Mouse (Mus musculus) gastrocnemius, postnatal 25 days (tissue): ENCODE measurements at regions not wholly inside any gene's neighbourhood (a gene's known extent, or its start where the extent isn't known, plus 50 kb on each side); places are given as distances from the start of the nearest gene placed in this dataset.
"Not testable (repeated sequence)": the region's sequence is repeated elsewhere in the genome, so short reads cannot be mapped to it uniquely, and the experiment has no call there.

Source experiments
- DNase-seq: peaks from one replicate; pipeline ENCODE4 v3.0.0; 2022

DNA sequence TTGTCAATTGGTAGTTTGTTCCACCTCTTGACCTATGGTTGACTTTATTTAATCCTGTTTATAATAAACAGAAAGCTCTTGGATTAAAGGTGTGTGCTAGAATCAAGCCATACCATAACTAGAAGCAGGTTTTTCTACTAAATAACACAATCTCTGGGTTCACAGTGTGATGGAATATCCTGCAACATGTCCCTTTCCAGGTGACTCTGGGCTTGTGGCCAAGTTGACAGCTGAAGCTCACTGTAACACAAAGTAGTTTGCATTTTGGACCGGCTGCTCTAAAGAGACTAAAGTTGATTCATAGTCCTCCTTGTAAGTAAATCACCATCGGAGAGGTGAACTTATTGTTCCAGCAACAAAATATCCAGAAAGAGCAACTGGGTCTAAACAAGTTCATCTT, 149.3 kb upstream of the Kctd3 start:
- DNase-seq = no peak

DNA sequence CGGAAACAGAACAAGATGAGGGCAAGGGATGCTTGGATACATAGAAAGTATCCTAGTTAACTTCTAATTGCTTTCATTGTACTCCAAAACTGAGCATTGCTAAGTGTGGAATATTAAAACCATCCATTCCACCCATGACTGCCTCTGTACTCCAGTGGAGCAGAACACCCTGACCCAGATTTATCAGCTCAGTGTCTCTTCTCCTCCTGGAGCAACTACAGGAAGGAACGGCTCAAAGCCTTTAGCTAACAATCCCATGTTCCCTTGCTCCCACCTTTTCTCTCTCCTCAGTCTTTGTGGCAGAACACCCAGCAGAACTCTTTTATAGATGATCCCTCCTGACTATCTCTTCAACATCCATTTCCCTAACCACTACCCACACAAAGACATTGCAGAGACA, 146.7 kb upstream of the Kctd3 start:
- no peak for DNase-seq

- DNase-seq = no peak
These were observed 145.5 kb upstream of the Kctd3 start for GRCm38 (mm10) chr1:189153150-189153549.

GRCm38 (mm10) chr1:189142982-189143451, 135.4 kb upstream of the Kctd3 start:
- DNase-seq = no peak

DNA sequence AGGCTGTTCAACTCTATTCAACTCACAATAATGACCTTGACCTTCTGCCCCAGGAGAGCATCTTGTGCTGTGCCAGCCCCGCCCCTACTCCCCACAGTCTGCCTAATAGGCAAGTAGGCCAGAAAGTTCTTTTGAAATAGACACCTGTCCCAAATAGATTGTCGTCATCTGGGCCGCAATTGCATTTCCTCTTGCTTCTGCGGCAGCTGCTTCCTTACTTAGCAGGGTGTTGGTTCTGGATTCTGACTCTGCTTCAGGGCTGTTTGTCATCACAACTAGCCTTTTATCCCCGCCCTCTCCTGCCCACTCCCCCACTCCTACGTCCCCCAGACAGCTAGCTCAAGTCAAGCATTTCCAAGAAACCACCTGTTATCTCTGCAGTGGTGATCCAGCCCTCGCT, 134.9 kb upstream of the Kctd3 start:
- no peak for DNase-seq

GRCm38 (mm10) chr1:189141694-189142093, 134.1 kb upstream of the Kctd3 start:
- no peak for DNase-seq

DNA sequence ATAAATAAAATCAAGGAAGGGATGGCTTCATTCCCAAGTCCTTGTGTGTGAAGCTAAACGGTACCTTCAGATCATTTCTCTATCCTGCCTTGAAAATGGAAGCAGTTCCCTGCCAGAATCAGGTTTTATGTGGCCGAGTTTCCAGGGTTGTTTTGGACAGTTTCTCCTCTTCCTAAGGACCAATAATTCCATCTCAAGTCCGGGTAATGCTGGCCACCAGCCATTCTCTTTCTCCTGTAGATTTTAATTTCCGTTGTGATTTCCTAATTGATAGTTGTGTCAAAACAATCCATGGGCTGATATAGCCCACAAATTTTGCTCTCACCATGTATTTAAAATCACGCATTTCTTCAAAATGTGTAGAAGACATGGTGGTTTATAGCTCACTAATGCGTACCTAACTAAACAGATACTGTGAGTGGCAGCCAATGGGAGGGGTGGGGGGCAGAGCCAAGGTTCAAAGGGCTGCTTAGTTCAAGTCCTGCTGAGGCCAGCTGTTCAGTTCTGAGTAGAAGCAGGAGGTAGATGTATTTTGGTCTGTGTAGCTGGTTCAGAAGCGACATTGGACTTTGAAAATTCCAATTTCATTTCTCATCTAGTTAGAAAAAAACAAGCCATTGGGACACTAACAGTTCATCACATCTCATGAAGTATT, 129.2 kb upstream of the Kctd3 start:
- DNase-seq = no peak

DNA sequence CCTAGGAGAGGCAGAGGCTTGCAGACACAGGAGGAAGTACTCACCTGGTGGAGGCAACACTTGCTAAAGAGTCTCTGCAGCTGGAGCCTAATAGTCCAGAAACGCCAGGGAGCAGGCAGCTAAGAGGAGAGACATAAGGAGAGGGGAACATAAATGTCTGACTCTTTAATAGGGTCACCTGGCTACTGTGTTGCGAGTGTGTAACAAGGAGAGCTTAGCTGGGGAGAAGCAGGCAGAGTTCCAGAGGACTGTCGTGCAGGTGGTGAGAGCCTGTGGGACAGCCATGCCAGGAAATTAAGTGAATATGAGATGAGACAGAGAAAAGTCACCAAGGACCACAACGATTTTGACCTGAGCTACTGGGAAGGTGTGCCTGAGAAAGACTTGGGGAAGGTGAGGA, 128.2 kb upstream of the Kctd3 start:
- DNase-seq = no peak

GRCm38 (mm10) chr1:189128706-189129105, 121.1 kb upstream of the Kctd3 start:
- DNase-seq = no peak

- DNase-seq = not testable (repeated sequence)
These were observed 120.6 kb upstream of the Kctd3 start for GRCm38 (mm10) chr1:189128246-189128645.

DNA sequence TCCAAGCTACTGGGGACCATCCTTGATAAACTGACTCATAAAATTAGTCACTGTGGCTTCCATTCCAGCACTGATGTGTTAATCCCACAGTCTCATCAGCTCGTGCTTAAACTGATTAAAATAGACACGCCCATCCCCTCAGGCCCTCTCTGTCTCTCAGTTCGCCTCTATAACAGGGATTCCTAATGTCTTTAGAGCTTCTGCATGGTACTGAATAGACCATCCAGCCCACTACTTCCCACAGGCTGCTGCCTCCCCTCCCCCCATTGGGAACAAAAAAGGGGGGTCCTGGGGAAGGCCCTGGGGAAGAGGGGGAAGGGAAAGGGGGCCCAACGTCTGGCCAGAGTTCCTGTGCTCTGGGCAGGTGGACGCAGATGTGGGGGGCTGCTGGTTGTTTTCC, 119.7 kb upstream of the Kctd3 start:
- no peak for DNase-seq

- no peak for DNase-seq
These were observed 112.5 kb upstream of the Kctd3 start for GRCm38 (mm10) chr1:189119941-189120735.

GRCm38 (mm10) chr1:189119005-189119404, 111.4 kb upstream of the Kctd3 start:
- not testable (repeated sequence) for DNase-seq

GRCm38 (mm10) chr1:189118582-189118981, 110.9 kb upstream of the Kctd3 start:
- no peak for DNase-seq

DNA sequence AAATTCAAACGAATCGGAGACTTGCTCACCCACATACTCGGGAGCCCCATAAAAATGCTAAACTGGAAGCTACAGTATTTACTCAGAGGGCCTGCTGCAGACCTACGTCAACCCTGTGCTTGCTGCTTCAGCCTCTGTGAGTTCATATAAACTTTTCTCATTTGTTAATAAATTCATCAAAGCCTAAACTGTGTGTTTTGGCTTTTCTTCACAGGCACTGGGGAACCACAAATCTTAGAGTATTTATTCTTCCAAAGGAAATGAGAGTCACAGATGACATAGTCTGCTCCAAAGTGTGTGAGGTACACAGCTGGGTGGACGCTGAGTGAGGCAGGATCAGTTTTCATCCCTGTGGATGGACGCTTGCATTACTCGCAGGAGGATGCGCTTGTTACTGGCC, 108.3 kb upstream of the Kctd3 start:
- DNase-seq = no peak

GRCm38 (mm10) chr1:189115279-189115678, 107.6 kb upstream of the Kctd3 start:
- no peak for DNase-seq

DNA sequence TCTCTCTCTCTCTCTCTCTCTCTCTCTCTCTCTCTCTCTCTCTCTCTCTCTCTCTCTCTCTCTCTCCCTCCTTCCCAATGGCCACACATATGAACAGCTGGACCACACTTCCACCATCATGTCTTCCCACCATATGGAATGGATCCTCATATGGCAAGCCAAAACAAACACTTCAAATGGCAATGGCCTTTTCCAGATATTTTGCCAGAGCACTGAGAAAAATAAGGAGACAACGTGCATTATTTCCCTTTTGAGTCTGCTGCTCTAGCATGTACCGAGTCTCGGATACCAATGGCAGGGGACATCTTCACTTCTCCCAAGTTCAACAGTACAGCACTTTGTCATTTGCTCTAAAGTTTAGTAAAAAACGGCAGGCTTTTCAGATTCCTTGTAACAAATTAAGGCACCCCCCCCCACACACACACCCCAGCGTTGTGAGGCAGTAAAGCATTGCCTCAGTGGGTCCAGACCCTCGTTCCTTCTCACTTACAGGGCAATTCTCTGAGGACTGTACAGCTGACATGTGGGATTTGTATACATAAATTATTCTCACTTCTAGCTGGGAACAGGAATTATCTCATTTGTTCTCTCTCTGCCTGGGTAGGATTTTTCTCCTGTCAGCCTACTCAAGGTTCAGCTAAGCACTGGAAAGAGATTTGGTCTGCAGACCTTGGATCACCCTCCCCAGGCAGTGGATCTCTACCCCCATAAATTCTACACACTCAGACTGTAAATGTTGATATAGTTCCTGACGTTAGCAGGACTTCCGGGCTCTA, 100.8 kb upstream of the Kctd3 start:
- no peak for DNase-seq

DNA sequence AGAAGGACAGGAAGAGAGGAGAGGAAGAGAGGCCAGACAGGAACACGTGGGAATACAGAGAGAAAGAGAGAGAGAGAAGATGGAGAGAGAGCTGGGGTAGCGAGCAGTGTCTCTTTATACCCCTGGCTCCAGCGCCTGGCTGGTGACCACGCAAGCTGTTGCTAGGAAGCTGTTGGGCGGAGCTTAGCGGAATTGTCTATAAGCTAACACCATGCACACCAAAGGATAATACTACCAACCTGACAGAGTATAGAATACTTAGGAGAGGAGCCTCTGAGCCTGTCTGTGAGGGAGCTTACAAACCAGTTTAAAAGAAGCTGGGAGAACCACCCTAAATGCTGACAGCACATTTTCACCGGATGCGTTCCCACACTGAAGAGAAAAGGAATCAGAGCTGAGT, 100.2 kb upstream of the Kctd3 start:
- DNase-seq = no peak

- no peak for DNase-seq
These were observed 99.5 kb upstream of the Kctd3 start for GRCm38 (mm10) chr1:189107156-189107555.

DNA sequence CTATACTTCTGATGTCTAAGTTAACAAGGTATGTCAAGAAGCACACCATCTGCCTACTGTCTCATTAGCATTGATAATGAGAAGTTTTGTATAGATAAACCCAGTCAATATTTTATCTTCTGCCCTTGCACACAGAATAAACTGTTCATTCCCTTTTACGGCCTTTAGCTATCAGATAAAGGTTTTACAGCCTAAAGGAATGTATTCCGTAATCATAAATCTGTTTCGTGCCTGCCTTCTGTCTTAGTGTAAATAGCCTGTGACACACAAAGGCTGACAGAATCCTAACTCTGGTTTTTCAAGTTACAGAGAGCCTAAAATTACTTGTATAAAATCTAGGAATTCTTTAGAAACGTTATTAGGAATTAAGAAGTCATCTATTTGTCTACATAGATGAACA, 97.6 kb upstream of the Kctd3 start:
- no peak for DNase-seq

DNA sequence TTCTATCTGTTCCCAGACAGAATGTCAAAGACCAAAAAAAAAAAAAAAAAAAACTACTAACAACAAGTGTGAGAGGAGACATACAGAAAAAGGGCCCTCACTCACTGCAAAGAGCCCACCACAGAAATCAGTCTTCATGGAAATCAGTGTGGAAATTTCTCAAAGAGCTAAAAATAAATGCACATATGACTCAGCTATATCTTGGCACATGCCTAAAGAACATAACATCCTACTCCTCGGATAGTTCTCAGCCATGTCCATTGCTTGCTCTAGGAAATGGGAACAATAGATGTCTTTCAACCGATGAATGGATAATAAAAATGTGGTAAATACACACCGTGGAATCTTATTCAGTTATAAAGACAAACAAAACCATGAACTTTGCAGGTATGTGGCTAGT, 95.1 kb upstream of the Kctd3 start:
- no peak for DNase-seq

DNA sequence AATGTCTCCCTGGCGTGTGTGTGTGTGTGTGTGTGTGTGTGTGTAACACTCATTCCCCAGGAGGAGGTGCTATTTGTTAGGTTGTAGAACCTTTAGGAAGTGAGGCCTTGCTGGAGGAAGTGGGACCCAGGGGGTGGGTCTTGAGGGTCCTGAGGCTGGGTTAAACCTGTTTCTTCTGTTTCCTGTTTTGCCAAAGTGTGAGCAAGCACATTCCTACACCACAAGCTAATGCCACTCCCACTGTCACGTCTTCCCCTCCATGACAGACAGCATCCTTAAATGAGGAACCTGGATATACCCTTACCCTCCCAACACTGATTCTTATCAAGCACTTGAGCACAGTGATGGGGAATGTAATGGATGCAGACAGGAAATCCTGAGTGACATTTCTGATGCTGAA, 91.5 kb upstream of the Kctd3 start:
- DNase-seq = no peak

DNA sequence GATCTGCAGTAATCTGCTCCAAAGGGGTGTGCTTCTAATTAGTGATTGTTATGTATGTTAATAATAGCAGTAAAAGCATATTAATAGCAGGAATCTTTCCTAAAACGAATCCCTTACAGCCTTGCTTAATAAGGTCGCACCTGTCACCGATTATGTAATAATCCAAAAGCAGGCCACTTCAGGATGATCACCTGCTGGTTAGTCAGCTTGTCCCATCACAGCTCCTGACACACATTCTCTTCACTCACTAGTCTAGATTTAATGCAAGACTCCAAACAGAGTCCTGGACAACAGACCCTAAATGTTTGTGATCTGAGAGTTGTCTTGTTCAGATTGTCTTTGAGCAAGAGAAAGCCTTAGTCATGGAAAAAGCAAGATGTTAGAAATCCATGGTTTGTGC, 85.2 kb upstream of the Kctd3 start:
- DNase-seq = no peak
